Mouse (Mus musculus) adrenal gland, postnatal 36 days (tissue): ENCODE results near the gene Creb3. TPM values are rescaled to one million over a fixed set of nuclear protein-coding genes. Genes with fewer than 3 reads are reported as not detected.

Experiments used
- DNase-seq, 2 experiments: peaks; one replicate each; pipeline ENCODE4 v3.0.0; 2021; ENCODE audit warnings: mixed read lengths in 1 of 2
- total RNA-seq, 2 experiments: library from RNA; stranded (reverse); gene quantifications; 2 replicates each; pipeline ENCODE4 v1.2.3; 2021

The Creb3 gene
- total RNA-seq, 2 experiments from 2014 or later, result 117 to 170 TPM

DNA sequence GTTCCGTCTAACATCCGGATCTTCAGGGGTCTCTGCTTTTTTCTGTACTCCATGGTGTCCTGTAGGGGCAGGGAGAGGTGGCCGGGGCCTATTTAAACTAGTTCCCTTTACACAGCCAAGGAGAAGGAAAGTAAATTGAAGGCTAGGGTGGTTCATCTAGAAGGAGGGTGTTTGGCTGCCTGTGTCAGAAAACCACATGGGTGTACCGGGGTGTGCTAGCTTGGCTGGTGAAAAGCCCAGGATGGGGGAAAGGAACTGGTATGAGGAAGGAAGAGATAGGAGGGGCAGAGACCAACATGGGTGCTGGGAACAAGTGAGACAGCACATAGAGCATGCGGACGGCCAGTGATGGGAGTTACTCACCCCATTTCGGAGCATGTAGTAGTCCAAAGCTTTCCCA, 6.2 kb upstream of the Creb3 start:
- DNase-seq, result no peak

DNA sequence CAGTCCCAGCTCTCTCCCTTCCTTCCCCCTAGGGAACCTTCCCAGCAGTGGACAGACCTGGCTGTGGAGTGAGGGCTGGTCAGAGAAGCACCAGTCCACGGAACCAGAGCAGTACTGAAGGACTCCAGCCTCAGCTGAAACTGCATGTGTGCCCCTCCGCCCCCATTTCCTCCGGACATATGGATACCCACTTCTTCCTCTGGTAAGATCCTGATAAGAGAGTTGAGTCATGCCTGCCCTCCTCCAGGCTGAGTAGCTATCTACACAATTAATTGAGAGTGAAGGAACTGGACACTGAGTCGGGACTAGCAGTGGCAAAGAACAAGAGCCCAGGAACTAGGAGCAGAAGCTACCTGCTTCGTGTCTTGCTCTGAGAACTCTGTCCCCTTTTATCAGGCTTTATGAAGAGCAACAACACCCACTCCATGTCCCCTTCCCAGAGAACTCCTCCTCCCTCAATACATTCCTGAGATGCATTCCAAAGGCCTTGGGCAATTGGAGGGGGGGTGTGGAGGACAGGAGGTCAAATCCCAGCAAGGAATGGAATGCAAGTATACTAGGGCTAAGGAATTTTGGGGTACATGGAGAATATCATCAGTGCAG, 4.0 kb upstream of the Creb3 start:
- no peak for DNase-seq

DNA sequence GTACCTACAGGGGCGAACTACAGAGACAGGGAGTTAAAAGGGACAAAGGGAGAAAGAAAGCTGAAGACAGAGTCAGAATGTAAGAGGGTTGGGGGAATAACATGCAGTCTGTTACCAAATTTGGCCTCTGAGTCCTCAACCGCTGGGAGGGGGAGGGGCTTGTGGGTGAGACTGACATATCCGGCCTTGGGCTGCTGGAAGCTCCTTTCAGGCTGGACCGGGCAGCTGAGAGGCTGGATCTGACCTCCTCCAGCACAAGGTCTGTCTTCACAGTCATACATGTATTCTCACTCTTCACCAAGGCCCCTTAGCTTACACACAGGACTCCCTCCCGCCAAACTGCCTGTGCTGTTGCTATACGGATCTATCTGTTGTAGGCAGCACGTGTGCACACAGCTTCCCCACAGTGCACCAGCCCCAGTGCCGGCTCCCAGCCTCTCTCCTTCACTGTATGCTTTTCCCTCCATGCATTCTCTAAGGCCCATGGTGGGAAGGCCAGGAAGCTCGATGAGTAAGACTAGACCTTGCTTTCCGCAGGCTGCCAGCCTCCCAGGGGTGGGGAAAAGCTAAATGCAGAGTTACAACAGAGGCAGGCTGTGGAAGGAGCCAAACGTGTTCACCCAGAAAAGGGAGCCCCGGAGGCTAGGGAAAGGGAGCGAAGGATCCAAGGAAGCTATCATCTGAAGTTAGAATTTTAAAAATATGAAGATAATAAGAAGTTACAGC, 3.3 kb upstream of the Creb3 start:
- peak; percentile 88 to 92 for DNase-seq

DNA sequence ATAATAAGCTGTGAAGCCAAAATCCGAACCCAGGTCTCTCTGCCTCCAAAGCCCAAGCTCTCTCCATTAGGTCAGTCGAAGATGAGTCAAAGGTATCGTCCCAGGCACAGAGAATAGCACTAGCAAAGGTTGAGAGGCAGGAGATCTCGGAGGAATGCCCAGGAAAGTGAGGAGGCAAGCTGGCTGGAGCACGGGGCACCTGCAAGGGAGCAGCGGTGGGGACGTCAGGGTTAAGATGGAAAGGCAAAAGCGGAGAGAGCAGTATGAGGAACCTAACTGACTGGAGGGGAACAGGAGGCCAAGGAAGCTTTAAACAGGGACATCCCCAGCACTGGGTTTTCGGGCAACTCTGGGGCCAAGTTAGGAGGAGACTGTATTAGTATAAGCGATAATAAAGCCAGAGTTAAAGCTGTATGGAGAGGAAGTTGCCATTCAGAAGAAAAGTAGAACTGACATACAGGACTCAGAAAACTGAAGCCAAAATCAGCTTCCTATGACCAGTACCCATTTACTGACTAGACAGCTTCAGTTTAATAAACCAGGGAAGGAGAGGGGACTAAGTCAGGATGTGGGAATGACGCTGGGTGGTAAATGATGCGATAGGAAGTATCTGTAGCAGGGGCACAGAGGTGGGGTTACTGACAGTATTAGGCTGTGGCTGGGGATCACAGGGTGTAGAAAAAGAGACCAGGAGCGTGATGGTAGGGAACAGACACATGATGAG, 2.5 kb upstream of the Creb3 start:
- DNase-seq, result no peak

DNA sequence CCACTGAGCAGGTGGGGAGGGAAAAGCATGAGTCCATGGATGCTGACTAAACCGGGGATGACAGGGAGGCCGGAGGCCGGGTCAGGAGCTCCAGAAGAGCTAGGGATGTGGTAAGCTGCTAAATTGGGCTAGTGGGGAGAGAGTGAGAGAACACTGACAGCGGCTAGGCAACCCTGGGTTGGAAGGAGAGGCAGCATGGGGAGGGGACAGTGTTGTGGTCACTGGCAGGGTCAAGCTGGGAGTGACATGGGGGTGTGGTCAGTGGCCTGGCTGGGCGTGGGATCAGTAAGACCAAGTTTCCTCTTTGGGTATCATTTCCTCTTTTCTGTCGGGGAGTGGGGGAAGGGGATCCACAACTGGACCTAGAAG, 1.9 kb upstream of the Creb3 start:
- peak; percentile 71 to 73 for DNase-seq

DNA sequence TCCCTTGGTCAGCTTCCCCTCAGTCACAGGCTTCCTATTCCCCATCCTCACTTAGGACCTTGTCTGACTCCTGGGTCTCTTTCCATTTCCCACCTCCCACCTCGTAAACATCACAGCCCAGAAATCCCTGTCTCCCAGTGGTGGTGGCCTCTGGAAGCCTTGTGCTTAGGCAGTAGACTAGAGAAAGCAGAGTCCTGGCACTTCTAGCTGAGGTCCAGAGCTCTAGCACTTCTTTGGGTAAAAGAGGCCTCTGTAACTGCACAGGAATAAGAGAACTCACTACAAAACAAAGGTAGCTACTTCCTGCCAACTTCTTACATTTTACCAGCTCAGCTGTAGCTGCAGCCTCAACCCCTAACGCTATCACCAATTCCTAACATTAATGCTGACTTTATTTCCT, 1.2 kb upstream of the Creb3 start:
- no peak for DNase-seq

DNA sequence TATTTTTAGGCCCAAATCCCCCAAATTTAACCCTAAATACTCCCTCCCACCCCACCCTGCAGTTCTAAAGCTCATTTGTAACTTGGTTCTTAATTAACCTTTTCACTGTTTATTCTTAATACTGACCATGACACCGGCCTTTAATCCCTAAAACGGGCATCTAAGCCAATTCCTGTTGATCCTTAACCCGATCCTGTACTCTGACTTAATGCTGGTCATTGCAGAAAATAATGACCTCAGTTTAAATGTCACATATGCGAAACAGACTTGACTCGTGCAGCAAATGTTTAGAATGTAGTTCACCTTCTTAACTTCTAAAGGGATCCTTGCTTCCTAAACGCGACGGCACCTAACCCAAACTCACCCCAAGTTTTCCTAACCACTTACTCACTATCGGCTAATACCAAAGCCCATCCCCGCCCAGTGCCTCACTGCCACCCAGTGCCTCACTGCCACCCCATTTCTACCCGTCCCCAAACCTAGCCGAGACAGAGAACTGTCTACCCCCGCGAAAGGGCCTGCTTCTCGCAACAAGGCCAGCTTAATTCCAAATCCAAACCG, 616 bp upstream of the Creb3 start:
- no peak for DNase-seq

DNA sequence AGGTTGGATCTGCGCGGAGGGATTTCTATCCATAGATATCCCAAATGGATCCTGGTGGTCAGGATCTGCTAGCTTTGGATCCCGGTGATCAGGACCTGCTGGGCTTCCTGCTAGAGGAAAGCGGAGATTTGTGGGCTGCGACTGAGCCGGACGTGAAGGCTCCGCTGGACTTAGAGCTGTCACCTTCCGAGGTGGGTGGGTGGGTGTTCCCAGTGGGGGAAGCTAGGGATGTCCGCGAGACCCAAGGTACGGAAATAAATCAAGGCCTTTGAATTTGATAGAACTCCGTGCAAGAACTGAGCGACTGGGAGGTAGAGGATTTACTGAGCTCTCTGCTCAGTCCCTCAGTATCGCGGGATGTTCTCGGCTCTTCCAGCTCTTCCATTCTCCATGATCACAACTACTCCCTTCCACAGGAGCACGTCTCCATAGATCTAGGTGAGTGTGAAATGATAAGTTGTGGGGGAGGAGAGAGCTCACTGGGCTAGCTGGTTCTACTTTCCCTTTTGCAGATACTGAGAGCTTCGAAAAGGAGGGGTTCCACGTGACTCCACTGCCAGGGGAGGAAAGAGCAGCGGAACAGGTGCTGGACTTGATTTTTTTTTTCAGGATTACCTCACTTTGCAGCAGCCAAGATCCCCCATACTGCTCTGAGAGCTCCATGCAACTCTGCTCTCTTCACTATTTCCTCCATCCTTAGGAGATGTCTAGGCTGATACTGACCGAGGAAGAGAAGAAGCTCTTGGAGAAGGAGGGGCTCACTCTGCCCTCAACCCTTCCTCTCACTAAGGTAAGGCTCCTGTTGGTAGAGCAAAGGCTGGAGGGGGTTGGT, 853 bp downstream of the Creb3 start:
- DNase-seq, result no peak

DNA sequence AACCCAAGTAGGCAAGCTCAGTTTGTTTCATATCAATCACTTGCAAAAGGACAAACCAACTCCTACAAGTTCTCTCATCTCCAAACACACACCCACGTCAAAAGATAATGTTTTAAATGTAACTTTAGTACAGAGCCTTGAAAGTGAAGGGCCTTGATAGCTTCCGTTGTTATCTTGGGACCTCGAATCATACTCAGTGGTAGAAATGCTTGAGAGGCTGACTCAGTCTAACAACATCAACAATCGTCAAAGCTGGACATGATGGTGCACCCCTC, 1.4 kb downstream of the Creb3 start:
- no peak for DNase-seq

DNA sequence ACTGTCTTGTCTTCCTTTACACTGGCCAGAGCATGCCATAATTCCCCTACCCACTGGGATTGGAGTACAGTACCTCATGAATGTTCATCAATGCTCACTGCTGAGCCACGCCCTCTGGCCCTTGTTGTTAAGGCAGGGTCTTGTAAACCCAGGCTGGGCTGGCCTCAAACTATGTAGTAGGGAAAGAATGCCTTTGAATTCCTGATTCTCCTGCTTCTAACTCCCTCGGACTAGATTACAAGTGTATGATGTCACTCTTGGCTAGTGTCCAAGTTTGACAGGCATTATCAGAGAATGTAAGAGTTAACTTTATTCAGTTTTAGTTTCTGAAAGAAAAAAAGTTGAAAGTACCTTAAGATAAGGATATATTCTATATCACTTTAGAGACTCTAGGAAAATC, 2.1 kb downstream of the Creb3 start:
- no peak for DNase-seq

DNA sequence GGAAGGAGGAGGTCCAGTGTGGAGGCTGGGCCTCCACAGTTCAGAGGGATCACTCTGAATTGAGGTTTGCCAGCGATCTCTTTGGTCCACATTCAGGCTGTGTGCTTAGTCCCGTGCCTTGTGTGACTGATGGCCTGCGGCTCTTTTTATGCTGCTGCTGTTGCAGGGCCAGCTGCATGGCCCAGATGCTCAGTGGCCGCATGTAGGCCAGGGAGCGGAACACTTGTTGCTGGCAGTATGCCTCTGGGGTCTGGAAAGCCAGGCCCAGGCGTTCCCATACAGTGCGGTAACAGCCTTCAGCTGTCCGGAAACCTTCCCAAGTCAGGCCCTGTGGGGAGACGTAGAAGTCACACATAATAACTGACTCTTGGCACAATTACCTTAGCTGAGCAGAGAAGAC, 5.0 kb downstream of the Creb3 start:
- DNase-seq, result peak in 1 of 2 experiments; percentile 1

DNA sequence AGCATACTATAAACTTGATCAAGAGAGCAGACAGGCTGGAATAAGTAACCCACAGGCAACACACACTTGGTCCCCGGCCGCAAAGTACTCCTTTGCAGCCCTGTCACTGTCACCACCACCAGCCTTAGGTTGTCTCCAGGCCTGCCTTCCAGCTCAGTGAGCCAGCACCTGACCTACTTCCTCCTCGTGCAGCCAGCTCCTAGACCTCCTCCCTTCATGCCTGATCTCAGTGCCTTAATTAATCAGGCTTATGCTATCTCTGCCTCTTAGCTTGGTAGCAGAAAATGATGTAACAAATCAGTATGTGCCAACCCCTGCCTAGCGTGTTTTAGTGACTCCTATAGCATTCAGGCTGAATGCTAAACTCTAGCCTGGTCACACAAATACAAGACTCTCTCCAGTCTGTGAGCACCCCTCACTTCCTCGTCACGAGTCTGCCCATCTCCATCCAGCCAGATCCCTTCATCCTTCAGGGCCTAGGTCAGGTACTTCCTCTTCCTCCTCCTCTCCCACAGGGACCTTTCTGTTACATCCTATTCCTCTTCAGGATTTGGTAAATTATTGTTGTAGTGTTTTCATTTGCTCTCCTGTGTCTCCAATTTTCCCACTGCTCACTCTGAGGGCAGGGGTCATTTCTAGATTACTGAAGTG, 9.4 kb downstream of the Creb3 start:
- DNase-seq, result no peak

DNA sequence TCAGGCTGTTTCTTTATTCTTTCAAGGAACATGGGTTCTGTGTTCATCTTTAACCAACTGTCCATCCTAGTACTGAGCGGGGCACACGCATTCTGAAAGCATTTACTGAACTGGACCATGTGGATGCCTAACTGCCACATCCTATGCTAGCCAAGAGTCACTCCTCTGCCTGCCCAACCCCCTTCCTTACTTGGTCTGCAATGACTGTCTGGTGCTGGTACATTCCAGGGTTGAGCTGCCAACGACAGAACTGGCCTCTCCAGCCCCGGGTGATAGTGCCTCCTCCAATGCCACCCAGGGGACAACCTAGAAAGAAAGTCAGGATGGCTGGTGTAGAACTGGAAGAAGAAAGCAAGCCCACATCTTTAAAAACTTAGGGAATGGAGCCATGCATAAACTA, 11.4 kb downstream of the Creb3 start:
- DNase-seq, result no peak

DNA sequence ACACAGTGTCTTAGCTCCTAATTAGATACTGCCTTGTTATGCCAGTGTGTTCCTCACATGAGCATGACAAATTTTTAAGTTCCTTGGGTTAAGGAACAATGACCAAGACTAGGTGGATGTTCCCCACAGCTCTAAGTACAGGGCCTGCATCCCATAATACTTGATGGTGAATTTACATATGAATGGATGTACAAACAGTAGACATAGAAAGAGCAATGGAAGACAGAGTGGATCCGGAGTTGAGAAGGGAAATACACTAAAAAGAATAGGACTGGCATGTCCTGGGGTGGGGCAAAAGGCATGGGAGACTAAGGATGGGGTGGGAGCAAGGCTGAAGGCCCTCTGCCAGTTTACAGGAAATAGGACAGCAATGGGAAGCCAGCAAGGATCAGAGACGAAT, 13.2 kb downstream of the Creb3 start:
- DNase-seq, result no peak

DNA sequence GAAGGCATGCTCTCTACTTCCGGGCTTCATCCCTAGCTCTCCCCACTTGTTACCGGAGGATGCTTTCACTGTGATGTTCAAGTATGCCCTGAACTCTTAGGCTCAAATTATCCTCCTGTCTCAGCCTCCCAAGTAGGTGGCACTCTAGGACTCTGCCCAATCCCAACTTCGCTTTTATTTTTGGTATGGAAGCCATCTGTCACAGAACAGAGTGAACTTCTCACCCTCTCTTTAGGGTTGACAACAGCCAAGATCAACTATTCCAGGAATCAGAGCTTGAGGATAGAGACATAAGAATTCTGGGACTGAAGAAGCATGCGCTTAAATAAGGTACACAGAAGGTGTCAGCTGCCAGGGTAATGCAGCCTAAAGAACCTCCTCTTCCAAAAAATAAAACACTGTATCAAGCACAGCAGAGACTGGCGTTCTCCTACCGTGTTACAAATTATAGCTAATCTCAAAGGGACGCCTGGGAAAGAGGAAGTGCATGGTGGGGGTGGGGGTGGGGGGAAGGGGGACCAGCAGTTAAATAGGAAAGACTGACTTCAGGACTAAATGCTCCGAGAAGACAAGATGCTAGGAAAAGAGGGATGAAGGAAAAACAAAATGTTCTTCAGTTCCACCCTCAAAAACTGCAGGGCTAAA, 15.2 kb downstream of the Creb3 start:
- no peak for DNase-seq

DNA sequence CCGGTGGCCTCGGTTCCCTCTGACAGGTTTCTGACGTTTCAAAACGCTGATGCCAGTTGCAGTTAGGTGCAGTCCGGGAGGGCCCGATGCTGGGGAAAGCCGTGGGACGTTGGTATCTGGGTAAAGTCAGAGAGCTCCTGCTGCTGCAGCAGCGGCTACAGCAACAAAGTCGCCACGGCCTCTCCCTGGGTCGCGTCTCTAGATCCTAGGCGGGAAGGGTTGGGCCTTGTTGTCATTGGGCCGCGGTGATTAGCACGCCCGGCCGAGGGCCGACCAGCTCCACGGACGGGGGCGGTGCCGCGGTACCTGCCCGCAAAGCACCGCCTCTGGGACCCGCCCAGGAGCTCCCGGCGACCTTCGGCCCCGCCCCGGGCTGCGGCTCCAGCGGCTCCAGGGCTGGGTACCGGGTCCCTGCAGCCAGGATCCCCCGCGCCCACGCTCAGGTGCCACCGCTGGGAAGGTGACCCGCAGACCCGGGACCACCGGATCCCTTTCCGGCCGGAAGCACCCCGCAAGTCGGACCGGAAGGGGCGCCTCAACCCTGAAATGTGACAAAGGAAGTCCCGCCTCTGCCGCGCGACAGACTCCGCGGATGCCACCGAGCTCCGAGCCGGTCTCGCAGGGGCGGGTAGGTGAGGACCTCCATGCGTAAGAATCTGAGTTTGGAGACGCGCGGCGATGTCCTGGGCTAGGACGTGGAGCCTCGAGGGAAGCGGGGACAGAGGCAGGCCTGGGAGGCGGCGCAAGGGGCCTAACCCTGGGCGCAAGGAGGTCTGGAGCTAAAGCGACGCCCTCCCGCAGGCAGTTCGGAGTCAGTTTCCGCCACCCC, 16.5 kb downstream of the Creb3 start, which contains the start of the genes Rgp1 and Gba2:
Rgp1 (plus strand) TSS at position 340 of the 829 bp plus-strand sequence.
Gba2 (minus strand) TSS at position 498 of the 829 bp plus-strand sequence.
- DNase-seq, result peak; percentile 95 to 96

DNA sequence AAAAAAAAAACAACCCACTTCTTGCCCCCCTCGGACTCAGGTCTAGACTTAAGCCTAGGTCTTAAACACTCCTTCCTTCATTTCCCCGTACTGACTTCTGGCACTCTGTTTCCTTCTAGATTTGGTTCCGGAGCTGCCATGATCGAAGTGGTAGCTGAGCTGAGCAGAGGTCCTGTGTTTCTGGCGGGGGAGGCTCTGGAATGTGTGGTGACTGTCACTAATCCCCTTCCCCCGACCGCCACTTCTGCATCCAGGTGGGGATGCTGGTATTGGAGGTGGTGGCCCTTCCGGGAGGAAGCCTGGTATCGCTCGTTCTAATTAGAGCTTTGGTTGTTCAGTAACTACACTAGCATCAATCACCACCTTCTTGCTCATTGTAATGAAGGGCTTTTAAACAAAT, 17.1 kb downstream of the Creb3 start:
- no peak for DNase-seq

DNA sequence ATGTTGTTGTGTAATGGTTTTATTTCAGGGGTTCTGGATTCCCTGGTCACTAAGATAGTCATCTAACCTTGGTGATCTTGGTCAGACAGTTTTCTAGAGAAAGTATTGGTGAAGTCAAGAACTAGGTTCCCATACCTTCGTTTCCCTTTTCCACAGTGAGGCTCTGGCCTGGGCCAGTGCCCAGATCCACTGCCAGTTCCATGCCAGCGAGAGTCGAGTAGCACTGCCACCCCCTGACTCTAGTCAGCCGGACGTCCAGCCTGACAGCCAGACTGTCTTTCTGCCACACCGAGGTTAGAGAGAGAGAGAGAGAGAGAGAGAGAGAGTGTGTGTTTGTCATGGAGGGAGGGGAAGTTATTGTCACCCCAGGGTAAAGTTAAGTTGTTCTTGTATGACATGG, 17.6 kb downstream of the Creb3 start:
- DNase-seq, result no peak

DNA sequence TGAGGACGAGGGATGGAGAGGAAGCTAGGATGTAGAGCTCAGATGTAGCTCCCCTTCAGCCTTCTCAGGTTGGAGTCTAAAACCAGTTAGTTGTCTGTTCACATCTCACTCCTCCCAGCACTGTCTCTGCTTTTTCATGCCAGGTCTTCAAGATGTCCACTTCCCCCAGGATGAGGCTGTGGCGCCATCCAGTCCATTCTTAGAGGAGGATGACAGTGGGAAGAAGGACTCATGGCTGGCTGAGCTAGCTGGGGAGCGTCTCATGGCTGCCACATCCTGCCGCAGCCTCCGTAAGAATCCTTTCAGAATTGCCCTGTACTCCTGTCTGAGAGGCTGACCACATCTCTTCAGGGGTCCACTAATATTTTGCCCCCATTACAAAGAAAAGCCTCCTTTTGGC, 18.6 kb downstream of the Creb3 start:
- DNase-seq, result no peak

DNA sequence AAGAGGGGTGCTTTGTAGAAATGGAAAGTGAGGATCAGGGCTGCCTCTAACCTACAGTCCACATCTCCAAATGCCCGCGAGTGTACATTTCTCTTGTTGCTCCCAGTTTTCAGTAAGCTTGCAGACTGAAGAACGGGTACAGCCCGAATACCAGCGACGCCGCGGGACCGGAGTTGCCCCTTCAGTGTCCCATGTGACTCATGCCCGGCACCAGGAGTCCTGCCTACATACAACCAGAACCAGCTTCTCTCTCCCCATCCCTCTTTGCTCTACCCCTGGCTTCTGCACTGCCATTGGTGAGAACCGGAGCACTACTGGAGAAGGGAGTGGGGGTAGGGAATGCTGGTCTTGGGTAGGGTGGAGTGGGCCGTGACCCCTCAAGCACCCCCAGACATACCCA, 19.2 kb downstream of the Creb3 start:
- DNase-seq, result no peak
